Mouse (Mus musculus) hindlimb bud, embryonic 11.5 days (tissue): ENCODE data around the gene 2010005H15Rik.
"Not testable (repeated sequence)": the region's sequence is repeated elsewhere in the genome, so short reads cannot be mapped to it uniquely, and the experiment has no call there.

Experiments used
- DNase-seq: peaks from one replicate; pipeline ENCODE4 v3.0.0-alpha.2; 2012; ENCODE audit warnings: low read depth, low spot score; ENCODE audit errors: extremely low spot score

2010005H15Rik gene

GRCm38 (mm10) chr16:36221168-36221567 lies at the start of gene 2010005H15Rik:
Gene 2010005H15Rik (plus strand): TSS chr16:36221468.
- DNase-seq, result not testable (repeated sequence)

GRCm38 (mm10) chr16:36176108-36176507 lies 45.2 kb upstream of the 2010005H15Rik start:
- DNase-seq, result no peak

GRCm38 (mm10) chr16:36179910-36180309 lies 41.4 kb upstream of the 2010005H15Rik start:
- no peak for DNase-seq

DNA sequence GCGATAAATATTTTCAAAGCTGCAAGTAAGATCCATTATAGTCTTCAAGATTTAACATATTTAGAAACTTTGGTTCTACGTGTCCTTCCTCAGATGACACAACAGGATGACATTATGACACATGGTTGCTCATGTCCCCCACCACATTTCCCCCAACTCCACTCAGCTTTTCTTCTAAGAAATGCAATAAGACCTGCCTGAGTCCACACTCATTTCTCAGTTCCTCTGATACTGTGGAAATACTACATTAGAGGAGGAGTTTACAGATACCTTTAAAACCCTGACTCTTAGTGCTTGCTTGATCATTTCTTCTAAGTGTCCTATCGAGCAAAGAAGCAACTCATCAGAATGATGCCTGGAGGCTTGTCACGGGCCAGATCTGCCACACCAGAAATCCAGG lies 37.4 kb upstream of the 2010005H15Rik start, which contains the start of gene Gm5483:
Gene Gm5483 (plus strand): TSS at position 301 of the 400 bp plus-strand sequence.
- not testable (repeated sequence) for DNase-seq

DNA sequence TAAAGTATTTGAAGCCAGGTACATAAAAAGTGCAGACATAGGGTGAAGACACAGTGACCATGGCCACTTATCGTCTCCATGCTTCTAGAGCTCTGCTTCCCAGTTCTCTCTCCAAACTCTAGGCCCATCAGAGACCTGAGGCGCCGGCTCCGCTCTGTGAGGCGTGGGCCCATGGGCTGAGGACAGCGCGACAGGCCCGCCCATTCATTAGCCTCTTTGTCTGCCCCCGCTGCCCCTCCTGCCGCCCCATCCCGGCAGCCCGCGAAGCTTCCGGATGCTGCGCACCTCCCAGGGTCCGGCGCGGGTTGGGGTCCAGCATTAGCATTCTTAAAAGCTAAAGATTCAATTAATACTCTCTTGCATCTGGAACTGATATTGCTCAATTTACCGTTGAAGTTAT lies 22.0 kb upstream of the 2010005H15Rik start:
- no peak for DNase-seq

DNA sequence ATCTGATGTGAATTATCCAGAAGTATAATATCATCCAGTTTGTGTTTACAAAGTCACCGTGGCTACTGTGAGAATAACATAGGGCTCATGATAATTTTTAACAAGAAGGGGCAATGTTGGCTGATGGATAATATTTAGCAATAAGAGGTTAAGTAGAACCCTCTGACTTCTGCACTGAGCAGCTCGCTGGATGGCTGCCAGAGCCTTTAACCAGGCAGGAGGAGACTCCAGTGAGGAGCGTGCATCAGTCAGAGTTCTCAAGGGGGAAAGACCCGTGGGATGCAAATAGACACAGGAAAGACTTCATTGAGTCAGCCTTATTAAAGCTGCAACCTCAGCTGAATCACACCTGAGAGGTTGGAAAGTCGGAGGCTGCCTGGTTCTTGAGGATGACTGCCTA lies 17.4 kb upstream of the 2010005H15Rik start:
- no peak for DNase-seq

- DNase-seq, result not testable (repeated sequence)
These were observed 15.6 kb upstream of the 2010005H15Rik start for GRCm38 (mm10) chr16:36205684-36206083.

GRCm38 (mm10) chr16:36209967-36210453 lies 11.3 kb upstream of the 2010005H15Rik start, which contains the start of gene Gm5416:
Gene Gm5416 (plus strand): TSS chr16:36210403.
- DNase-seq, result no peak

- DNase-seq, result not testable (repeated sequence)
These were observed 39.3 kb downstream of the 2010005H15Rik start for GRCm38 (mm10) chr16:36260585-36260984.

DNA sequence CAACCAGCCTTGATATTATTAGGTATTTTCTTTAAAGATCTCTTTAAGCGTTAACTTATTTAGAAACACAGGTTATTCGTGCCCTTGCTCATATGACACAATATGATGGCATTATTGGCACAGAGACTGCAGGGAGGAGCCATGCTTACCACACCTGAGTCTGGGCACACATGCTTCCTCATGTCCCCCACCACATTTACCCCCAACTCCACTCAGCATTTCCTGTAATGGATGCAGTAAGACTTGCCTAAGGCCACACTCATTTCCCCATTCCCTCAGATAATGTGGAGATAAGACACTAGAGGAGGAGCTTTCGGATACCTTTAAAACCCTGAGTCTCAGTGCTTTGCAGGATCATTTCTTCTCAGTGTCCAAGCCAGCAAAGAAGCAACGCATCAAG lies 55.5 kb downstream of the 2010005H15Rik start, which contains the start of gene Stfa1:
Gene Stfa1 (plus strand): TSS at position 156 of the 400 bp plus-strand sequence.
- DNase-seq, result not testable (repeated sequence)

- no peak for DNase-seq
These were observed 67.9 kb downstream of the 2010005H15Rik start for GRCm38 (mm10) chr16:36289140-36289539.
